Mouse (Mus musculus) thymus, postnatal 36 days (tissue): ENCODE data around the gene Zfp867.
A peak's percentile ranks its signal among the peaks of the same experiment; 100 is the strongest.

ENCODE experiments used
- DNase-seq, 2 experiments: peaks; one replicate each; pipeline ENCODE4 v3.0.0; 2022; ENCODE audit warnings: mixed read lengths in 2 of 2

Zfp867 gene

GRCm38 (mm10) chr11:59456891-59457290, 15.4 kb downstream of the Zfp867 start:
- no peak for DNase-seq

- no peak for DNase-seq
These were observed 15.9 kb downstream of the Zfp867 start for GRCm38 (mm10) chr11:59456346-59456745.

GRCm38 (mm10) chr11:59451086-59451485, 21.2 kb downstream of the Zfp867 start, which contains the start of gene Snap47:
Snap47 (minus strand) TSS chr11:59451186.
- DNase-seq = no peak

GRCm38 (mm10) chr11:59450230-59450771, 22.0 kb downstream of the Zfp867 start:
- DNase-seq = peak; percentile 69 to 72

- peak; percentile 91 to 92 for DNase-seq
These were observed 22.5 kb downstream of the Zfp867 start, which contains the start of gene Jmjd4 for GRCm38 (mm10) chr11:59449741-59450229. Jmjd4 (plus strand) TSS chr11:59450045.

GRCm38 (mm10) chr11:59443102-59443501, 29.2 kb downstream of the Zfp867 start:
- DNase-seq = no peak

GRCm38 (mm10) chr11:59437954-59438353, 34.3 kb downstream of the Zfp867 start:
- no peak for DNase-seq

GRCm38 (mm10) chr11:59432261-59432660, 40.0 kb downstream of the Zfp867 start:
- no peak for DNase-seq

- DNase-seq = no peak
These were observed 42.3 kb downstream of the Zfp867 start for GRCm38 (mm10) chr11:59429959-59430358.

GRCm38 (mm10) chr11:59428057-59428660, 44.1 kb downstream of the Zfp867 start:
- no peak for DNase-seq

- peak; percentile 67 to 78 for DNase-seq
These were observed 46.6 kb downstream of the Zfp867 start for GRCm38 (mm10) chr11:59425671-59426101.

GRCm38 (mm10) chr11:59423010-59423588, 49.2 kb downstream of the Zfp867 start:
- no peak for DNase-seq

- DNase-seq = no peak
These were observed 50.3 kb downstream of the Zfp867 start for GRCm38 (mm10) chr11:59421967-59422366.

GRCm38 (mm10) chr11:59421436-59421835, 50.8 kb downstream of the Zfp867 start:
- peak in 1 of 2 experiments; percentile 27 for DNase-seq

- DNase-seq = no peak
These were observed 53.6 kb downstream of the Zfp867 start for GRCm38 (mm10) chr11:59418708-59419107.

GRCm38 (mm10) chr11:59412999-59413863, 59.0 kb downstream of the Zfp867 start:
- no peak for DNase-seq

- no peak for DNase-seq
These were observed 60.2 kb downstream of the Zfp867 start for GRCm38 (mm10) chr11:59412058-59412457.
